Mouse (Mus musculus): Measurements from ENCODE around the gene Ascl4. TPM values are rescaled to one million over a fixed set of nuclear protein-coding genes. Genes with fewer than 3 reads are reported as not detected.

Ascl4 gene
- 0.18 TPM in 1 of 2 replicates, not detected in the other for polyA plus RNA-seq (2012; rRNA removed; ENCODE audit: low replicate concordance)

DNA sequence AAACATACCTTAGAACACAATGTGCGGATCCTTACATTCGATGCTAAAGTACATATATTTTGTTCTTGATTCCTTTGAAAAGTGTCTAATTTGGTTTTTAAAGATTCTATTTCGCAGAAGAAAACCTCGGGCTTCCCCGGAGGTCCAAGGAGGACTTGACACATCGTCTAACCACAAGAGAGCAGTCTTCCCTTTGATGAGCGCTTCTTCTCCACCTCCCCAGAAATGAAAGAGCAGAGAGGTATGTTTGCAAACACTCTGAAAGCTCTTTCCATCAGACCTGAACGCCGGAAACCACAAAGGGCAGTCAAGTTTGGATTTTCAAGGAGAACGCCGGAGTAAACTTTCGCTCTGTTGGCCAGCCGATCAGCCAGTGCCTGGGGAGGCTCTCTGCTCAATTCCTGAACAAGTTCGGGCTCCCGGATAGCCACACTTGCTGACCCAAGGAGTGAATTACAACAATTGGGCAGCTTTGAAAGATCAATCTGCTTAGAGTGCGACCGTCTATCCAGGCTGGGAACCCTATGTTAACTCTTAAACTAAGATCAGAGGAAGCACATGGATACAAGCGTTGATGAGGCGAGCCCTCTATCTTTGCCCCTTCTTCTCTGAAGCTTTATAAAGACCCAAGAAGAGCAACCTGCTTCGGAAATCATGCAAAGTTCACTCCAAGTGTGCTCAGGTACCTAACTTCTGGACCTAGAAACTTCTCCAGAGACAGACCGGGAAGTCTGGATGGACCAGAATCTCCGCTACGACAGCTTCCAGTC, at the start of gene Ascl4:
Gene Ascl4, plus strand, starts transcription at position 6 of the 770 bp plus-strand sequence.

GRCm38 (mm10) chr10:85916498-85917309, 10.8 kb upstream of the Ascl4 start, which contains the start of gene Prdm4:
TSS of gene Prdm4 (minus strand) at chr10:85917142.

DNA sequence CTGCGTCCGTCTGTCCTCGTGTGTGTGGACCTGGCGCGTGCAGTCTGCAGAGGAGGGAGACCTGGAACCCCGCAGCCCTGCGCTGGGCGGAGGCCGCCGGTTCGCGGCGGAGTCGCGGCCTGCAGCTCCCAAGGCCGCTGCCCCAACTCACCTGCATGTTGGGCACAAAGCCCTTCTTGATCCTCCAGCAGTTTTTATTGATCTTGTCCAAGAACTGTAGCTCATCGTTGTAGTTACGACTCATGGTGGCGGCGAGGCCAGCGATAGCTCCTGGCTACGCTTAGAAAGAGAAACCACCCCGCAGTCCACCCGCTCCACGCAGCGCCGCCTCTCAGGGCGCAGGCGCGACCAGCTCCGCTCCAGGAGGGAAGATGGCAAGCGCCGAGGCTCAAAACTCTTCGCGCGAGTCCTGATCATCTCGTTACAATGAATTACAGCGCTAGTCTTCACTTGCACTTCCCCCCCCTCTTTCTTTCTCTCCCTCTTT, 30.0 kb downstream of the Ascl4 start, which contains the start of gene Rtcb:
Gene Rtcb, minus strand, starts transcription at position 360 of the 487 bp plus-strand sequence.

Other genes starting within 250 kb of the Ascl4 start
- gene Pwp1, start 98.2 kb upstream of the Ascl4 start, polyA plus RNA-seq (2012; rRNA removed; ENCODE audit: low replicate concordance), result 5.7 and 13.8 TPM in 2 replicates
- 23.0 and 28.7 TPM in 2 replicates for gene Prdm4, start 10.5 kb upstream of the Ascl4 start, polyA plus RNA-seq (2012; rRNA removed; ENCODE audit: low replicate concordance)
- gene Rtcb, start 30.1 kb downstream of the Ascl4 start, polyA plus RNA-seq (2012; rRNA removed; ENCODE audit: low replicate concordance), result 35.5 and 57.7 TPM in 2 replicates
- 0.07 and 0.83 TPM in 2 replicates for gene Bpifc, start 84.2 kb downstream of the Ascl4 start, polyA plus RNA-seq (2012; rRNA removed; ENCODE audit: low replicate concordance)
- gene Fbxo7, start 94.3 kb downstream of the Ascl4 start, polyA plus RNA-seq (2012; rRNA removed; ENCODE audit: low replicate concordance), result 20.4 and 38.0 TPM in 2 replicates